Mouse (Mus musculus): Measurements from ENCODE around the gene Mettl21c.

DNA sequence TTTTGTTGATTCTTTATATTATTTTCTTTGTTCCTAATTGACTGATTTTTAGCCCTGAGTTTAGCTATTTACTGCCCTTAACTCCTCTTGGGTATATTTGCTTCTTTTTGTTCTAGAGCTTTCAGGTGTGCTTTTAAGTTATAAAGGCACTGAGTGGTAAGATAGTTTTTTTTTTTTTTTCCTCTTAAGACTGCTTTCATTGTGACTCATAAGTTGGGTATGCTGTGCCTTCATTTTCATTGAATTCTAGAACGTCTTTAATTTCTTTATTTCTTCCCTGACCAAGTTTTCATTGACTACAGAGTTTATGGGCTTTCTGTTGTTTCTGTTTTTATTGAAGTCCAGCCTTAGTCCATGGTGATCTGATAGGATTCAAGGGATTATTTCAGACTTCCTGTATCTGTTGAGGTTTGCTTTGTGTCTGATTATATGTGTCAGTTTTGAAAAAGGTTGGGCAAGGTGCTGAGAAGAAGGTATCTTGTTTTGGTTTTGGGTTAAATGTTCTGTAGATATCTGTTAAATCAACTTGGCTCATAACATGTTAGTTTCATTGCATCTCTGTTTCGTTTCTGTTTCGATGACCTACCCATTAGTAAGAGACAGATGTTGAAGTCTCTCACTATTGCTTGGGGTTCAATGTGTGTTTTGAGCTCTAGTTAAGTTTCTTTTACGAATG is 22.8 kb downstream of the Mettl21c start:
- no peak for TF ChIP-seq CTCF (IDR thresholded peaks at IDR 0.05; ENCODE audit: borderline replicate concordance, insufficient read depth, low read depth, low read length)
- TF ChIP-seq POLR2A (IDR thresholded peaks at IDR 0.05; ENCODE audit: borderline replicate concordance, insufficient read depth, low read length): no peak

Measured in cerebellum, adult 2 months (tissue).